Mouse (Mus musculus): Measurements from ENCODE around the gene Cux1. TPM values are rescaled to one million over a fixed set of nuclear protein-coding genes. Genes with fewer than 3 reads are reported as not detected.

Gene Cux1
- polyA plus RNA-seq (2015; fragmentation: Nextera tagmentation; extraction: Ambion mirVana) = 100 and 103 TPM in 2 replicates

GRCm38 (mm10) chr5:136567176-136568025 is at the start of gene Cux1:
TSS of gene Cux1 (minus strand) at chr5:136567490.
- no peaks in the 10 kb centered on the region for H3K36me3 ChIP-seq (ENCODE audit: control insufficient read depth, insufficient read depth, low read length)
- peak within 1 kb of the TSS; percentile 95 for H3K9ac ChIP-seq (ENCODE audit: low read depth, low read length)
- peak within 1 kb of the TSS; percentile 96 for H3K27ac ChIP-seq (ENCODE audit: low read depth, low read length)
- peaks cover 29% of the 10 kb centered on the region for H3K4me1 ChIP-seq (ENCODE audit: control insufficient read depth, insufficient read depth, low read depth, low read length)
- no peaks in the 10 kb centered on the region for H3K9me3 ChIP-seq (ENCODE audit: control insufficient read depth, low read length)
- H3K27me3 ChIP-seq (replicated peaks; ENCODE audit: control insufficient read depth, insufficient read depth, low read length) = peaks cover 3% of the 10 kb centered on the region
- H3K4me2 ChIP-seq (ENCODE audit: low read length) = peak within 1 kb of the TSS; percentile 96
- peak; percentile 92 for ATAC-seq
- H3K4me3 ChIP-seq (ENCODE audit: low read length) = peak within 1 kb of the TSS; percentile 96
- 1% methylated on average over 35 of the region's 103 CpGs for WGBS

- H3K4me3 ChIP-seq (ENCODE audit: low read length) = no peak overlapping the region
- no peak overlapping the region for H3K4me2 ChIP-seq (ENCODE audit: low read length)
- 81% methylated on average over 1 of the region's 1 CpGs for WGBS
- no peaks in the 10 kb centered on the region for H3K9me3 ChIP-seq (ENCODE audit: control insufficient read depth, low read length)
- no peaks in the 10 kb centered on the region for H3K36me3 ChIP-seq (ENCODE audit: control insufficient read depth, insufficient read depth, low read length)
- H3K27me3 ChIP-seq (replicated peaks; ENCODE audit: control insufficient read depth, insufficient read depth, low read length) = no peaks in the 10 kb centered on the region
- no peak for ATAC-seq
- H3K9ac ChIP-seq (ENCODE audit: low read depth, low read length) = no peak overlapping the region
- H3K4me1 ChIP-seq (ENCODE audit: control insufficient read depth, insufficient read depth, low read depth, low read length) = no peaks in the 10 kb centered on the region
- H3K27ac ChIP-seq (ENCODE audit: low read depth, low read length) = no peak overlapping the region
Observed at GRCm38 (mm10) chr5:136612391-136612790, 45.1 kb upstream of the Cux1 start.

GRCm38 (mm10) chr5:136608814-136609434 is 41.6 kb upstream of the Cux1 start:
- no peaks in the 10 kb centered on the region for H3K27me3 ChIP-seq (replicated peaks; ENCODE audit: control insufficient read depth, insufficient read depth, low read length)
- no peak overlapping the region for H3K9ac ChIP-seq (ENCODE audit: low read depth, low read length)
- H3K4me2 ChIP-seq (ENCODE audit: low read length) = no peak overlapping the region
- H3K36me3 ChIP-seq (ENCODE audit: control insufficient read depth, insufficient read depth, low read length) = no peaks in the 10 kb centered on the region
- H3K4me1 ChIP-seq (ENCODE audit: control insufficient read depth, insufficient read depth, low read depth, low read length) = no peaks in the 10 kb centered on the region
- H3K4me3 ChIP-seq (ENCODE audit: low read length) = no peak overlapping the region
- 65% methylated on average over 6 of the region's 6 CpGs for WGBS
- no peak for ATAC-seq
- no peak overlapping the region for H3K27ac ChIP-seq (ENCODE audit: low read depth, low read length)
- H3K9me3 ChIP-seq (ENCODE audit: control insufficient read depth, low read length) = no peaks in the 10 kb centered on the region

GRCm38 (mm10) chr5:136605144-136605543 is 37.9 kb upstream of the Cux1 start:
- no peak overlapping the region for H3K4me3 ChIP-seq (ENCODE audit: low read length)
- no peaks in the 10 kb centered on the region for H3K9me3 ChIP-seq (ENCODE audit: control insufficient read depth, low read length)
- no peak overlapping the region for H3K9ac ChIP-seq (ENCODE audit: low read depth, low read length)
- H3K4me1 ChIP-seq (ENCODE audit: control insufficient read depth, insufficient read depth, low read depth, low read length) = no peaks in the 10 kb centered on the region
- ATAC-seq = no peak
- no peaks in the 10 kb centered on the region for H3K36me3 ChIP-seq (ENCODE audit: control insufficient read depth, insufficient read depth, low read length)
- no peak overlapping the region for H3K4me2 ChIP-seq (ENCODE audit: low read length)
- H3K27ac ChIP-seq (ENCODE audit: low read depth, low read length) = no peak overlapping the region
- WGBS = 86% methylated on average over 11 of the region's 11 CpGs
- H3K27me3 ChIP-seq (replicated peaks; ENCODE audit: control insufficient read depth, insufficient read depth, low read length) = no peaks in the 10 kb centered on the region

GRCm38 (mm10) chr5:136603176-136603964 is 36.1 kb upstream of the Cux1 start:
- Histone ChIP-seq H3K4me1 (ENCODE audit: control insufficient read depth, insufficient read depth, low read depth, low read length) (no peaks in the 10 kb centered on the region), H3K9me3 (ENCODE audit: control insufficient read depth, low read length) (no peaks in the 10 kb centered on the region), H3K4me2 (ENCODE audit: low read length) (no peak overlapping the region), H3K4me3 (ENCODE audit: low read length) (no peak overlapping the region), H3K9ac (ENCODE audit: low read depth, low read length) (no peak overlapping the region), H3K36me3 (ENCODE audit: control insufficient read depth, insufficient read depth, low read length) (no peaks in the 10 kb centered on the region), H3K27me3 (replicated peaks; ENCODE audit: control insufficient read depth, insufficient read depth, low read length) (no peaks in the 10 kb centered on the region), H3K27ac (ENCODE audit: low read depth, low read length) (no peak overlapping the region)
- ATAC-seq = no peak
- 66% methylated on average over 13 of the region's 13 CpGs for WGBS

GRCm38 (mm10) chr5:136600511-136600910 is 33.2 kb upstream of the Cux1 start:
- H3K4me1 ChIP-seq (ENCODE audit: control insufficient read depth, insufficient read depth, low read depth, low read length) = no peaks in the 10 kb centered on the region
- no peaks in the 10 kb centered on the region for H3K27me3 ChIP-seq (replicated peaks; ENCODE audit: control insufficient read depth, insufficient read depth, low read length)
- H3K36me3 ChIP-seq (ENCODE audit: control insufficient read depth, insufficient read depth, low read length) = no peaks in the 10 kb centered on the region
- H3K9me3 ChIP-seq (ENCODE audit: control insufficient read depth, low read length) = no peaks in the 10 kb centered on the region
- H3K27ac ChIP-seq (ENCODE audit: low read depth, low read length) = no peak overlapping the region
- H3K4me3 ChIP-seq (ENCODE audit: low read length) = no peak overlapping the region
- no peak for ATAC-seq
- H3K4me2 ChIP-seq (ENCODE audit: low read length) = no peak overlapping the region
- no peak overlapping the region for H3K9ac ChIP-seq (ENCODE audit: low read depth, low read length)
- WGBS = 83% methylated on average over 5 of the region's 5 CpGs

GRCm38 (mm10) chr5:136594896-136595540 is 27.7 kb upstream of the Cux1 start:
- H3K4me2 ChIP-seq (ENCODE audit: low read length) = no peak overlapping the region
- WGBS = 48% methylated on average over 8 of the region's 8 CpGs
- H3K27ac ChIP-seq (ENCODE audit: low read depth, low read length) = no peak overlapping the region
- no peaks in the 10 kb centered on the region for H3K4me1 ChIP-seq (ENCODE audit: control insufficient read depth, insufficient read depth, low read depth, low read length)
- no peak overlapping the region for H3K4me3 ChIP-seq (ENCODE audit: low read length)
- ATAC-seq = no peak
- H3K27me3 ChIP-seq (replicated peaks; ENCODE audit: control insufficient read depth, insufficient read depth, low read length) = no peaks in the 10 kb centered on the region
- H3K36me3 ChIP-seq (ENCODE audit: control insufficient read depth, insufficient read depth, low read length) = no peaks in the 10 kb centered on the region
- no peaks in the 10 kb centered on the region for H3K9me3 ChIP-seq (ENCODE audit: control insufficient read depth, low read length)
- no peak overlapping the region for H3K9ac ChIP-seq (ENCODE audit: low read depth, low read length)

GRCm38 (mm10) chr5:136591816-136592499 is 24.7 kb upstream of the Cux1 start:
- Histone ChIP-seq H3K9ac (ENCODE audit: low read depth, low read length) (no peak overlapping the region), H3K27ac (ENCODE audit: low read depth, low read length) (no peak overlapping the region), H3K36me3 (ENCODE audit: control insufficient read depth, insufficient read depth, low read length) (no peaks in the 10 kb centered on the region), H3K4me3 (ENCODE audit: low read length) (no peak overlapping the region), H3K4me1 (ENCODE audit: control insufficient read depth, insufficient read depth, low read depth, low read length) (no peaks in the 10 kb centered on the region), H3K4me2 (ENCODE audit: low read length) (no peak overlapping the region), H3K9me3 (ENCODE audit: control insufficient read depth, low read length) (no peaks in the 10 kb centered on the region), H3K27me3 (replicated peaks; ENCODE audit: control insufficient read depth, insufficient read depth, low read length) (no peaks in the 10 kb centered on the region)
- no peak for ATAC-seq
- 88% methylated on average over 8 of the region's 8 CpGs for WGBS

Measured in hindbrain, embryonic 16.5 days (tissue).